Mouse (Mus musculus) intestine, embryonic 16.5 days (tissue): ENCODE data around the gene Fto. TPM values are rescaled to one million over a fixed set of nuclear protein-coding genes. Genes with fewer than 3 reads are reported as not detected.

ENCODE experiments used
- ATAC-seq: fragments of 200-750 bp; cut with Nextera tagmentation; 2 replicates; pipeline ENCODE4 v1.8.0; 2017; ENCODE audit warnings: moderate TSS enrichment, moderate library complexity
- H3K27ac ChIP-seq: fragments of 300-500 bp; sonication (generic); 2 replicates; pipeline ENCODE4 v1.5.1; 2014; ENCODE audit warnings: mild to moderate bottlenecking, low read length
- H3K27me3 ChIP-seq: fragments of 300-500 bp; sonication (generic); replicated peaks from 2 replicates; pipeline ENCODE4 v1.6.1; 2014; ENCODE audit warnings: low read length, control low read depth, mixed read lengths; ENCODE audit not compliant: control insufficient read depth, insufficient read depth
- H3K36me3 ChIP-seq: fragments of 300-500 bp; sonication (generic); 2 replicates; pipeline ENCODE4 v1.6.1; 2014; ENCODE audit warnings: low read length, control low read depth; ENCODE audit not compliant: control insufficient read depth, insufficient read depth
- H3K4me1 ChIP-seq: fragments of 300-500 bp; sonication (generic); 2 replicates; pipeline ENCODE4 v1.6.1; 2014; ENCODE audit warnings: low read length, control low read depth, mixed read lengths; ENCODE audit not compliant: control insufficient read depth, insufficient read depth
- H3K4me2 ChIP-seq: fragments of 300-500 bp; sonication (generic); 2 replicates; pipeline ENCODE4 v1.6.1; 2014; ENCODE audit warnings: low read depth, low read length, control low read depth
- H3K4me3 ChIP-seq: fragments of 300-500 bp; sonication (generic); 2 replicates; pipeline ENCODE4 v1.5.1; 2014; ENCODE audit warnings: mild to moderate bottlenecking, low read length
- H3K9ac ChIP-seq: fragments of 300-500 bp; sonication (generic); 2 replicates; pipeline ENCODE4 v1.6.1; 2014; ENCODE audit warnings: low read depth, low read length
- H3K9me3 ChIP-seq: fragments of 300-500 bp; sonication (generic); 2 replicates; pipeline ENCODE4 v1.6.1; 2016; ENCODE audit warnings: low read length, control low read depth; ENCODE audit not compliant: control insufficient read depth
- WGBS: fragments of 180-500 bp; shearing (Covaris S2); extraction: QIAGEN DNeasy Blood & Tissue Kit; methylation state at CpG from one replicate; pipeline ENCODE4 v1.1.7; 2014; 5-methylcytosine and 5-hydroxymethylcytosine counted together
- polyA plus RNA-seq: library from polyadenylated mRNA; unstranded; fragments of >200 nt; fragmentation: Nextera tagmentation; extraction: Ambion mirVana; gene quantifications from 2 replicates; pipeline ENCODE4 v1.2.1, GENCODE M21; 2015

The Fto gene
- polyA plus RNA-seq, 1 experiment from 2014 or later = 58.1 TPM

DNA sequence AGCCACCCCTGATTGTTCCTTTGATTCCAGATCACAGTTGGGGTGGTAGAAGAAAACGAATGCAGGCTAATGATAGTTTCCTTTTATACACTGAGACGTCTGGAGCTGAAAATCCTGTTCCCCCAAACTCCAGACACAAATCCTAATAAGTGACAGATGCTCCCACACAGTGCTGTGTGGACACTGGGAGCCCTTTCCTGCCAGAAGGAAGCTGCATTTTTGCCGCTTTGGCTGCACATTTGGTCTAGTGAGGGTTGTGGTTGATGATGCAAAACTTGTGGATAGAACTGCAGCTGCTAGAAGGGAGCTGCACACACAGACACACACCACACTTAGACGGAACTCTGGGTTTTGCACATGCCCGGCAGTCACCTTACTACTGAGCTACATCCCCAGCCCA is 197.4 kb downstream of the Fto start:
- H3K36me3 ChIP-seq = no peaks in the 10 kb centered on the region
- 60% methylated on average over 5 of the region's 5 CpGs for WGBS
- H3K27me3 ChIP-seq = no peaks in the 10 kb centered on the region
- no peak for ATAC-seq
- no peak overlapping the region for H3K4me3 ChIP-seq
- H3K4me1 ChIP-seq = peaks cover 9% of the 10 kb centered on the region
- H3K9ac ChIP-seq = no peak overlapping the region
- H3K9me3 ChIP-seq = no peaks in the 10 kb centered on the region
- H3K4me2 ChIP-seq = no peak overlapping the region
- H3K27ac ChIP-seq = no peak overlapping the region

DNA sequence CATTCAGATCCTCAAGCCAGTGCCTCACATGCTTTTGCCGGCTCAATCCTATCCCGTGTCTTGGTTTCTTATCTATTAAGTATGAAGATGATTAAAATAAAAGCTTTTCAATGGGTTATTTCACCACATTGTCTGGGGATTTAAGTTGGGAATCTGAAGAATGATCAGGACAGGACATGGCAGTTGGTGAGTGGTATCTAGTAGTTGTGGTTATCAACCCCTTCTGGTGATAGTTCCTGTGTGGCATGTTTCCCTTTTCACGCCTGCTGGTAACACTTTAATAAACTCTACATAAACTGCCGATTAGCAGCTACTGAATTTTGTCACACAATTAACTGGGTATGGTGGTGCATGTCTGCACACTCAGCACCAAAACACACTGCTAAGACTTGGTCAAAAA is 198.6 kb downstream of the Fto start:
- Histone ChIP-seq H3K4me3 (no peak overlapping the region), H3K27ac (no peak overlapping the region), H3K9me3 (no peaks in the 10 kb centered on the region), H3K4me1 (peaks cover 5% of the 10 kb centered on the region; the same call in 1 of the 2 replicates), H3K27me3 (no peaks in the 10 kb centered on the region), H3K9ac (no peak overlapping the region), H3K4me2 (no peak overlapping the region), H3K36me3 (no peaks in the 10 kb centered on the region)
- ATAC-seq = no peak
- WGBS = 87% methylated on average over 4 of the region's 4 CpGs

GRCm38 (mm10) chr8:91514752-91515478 is 201.6 kb downstream of the Fto start:
- Histone ChIP-seq H3K9ac (no peak overlapping the region), H3K27ac (no peak overlapping the region), H3K4me2 (no peak overlapping the region), H3K36me3 (no peaks in the 10 kb centered on the region), H3K27me3 (no peaks in the 10 kb centered on the region), H3K9me3 (no peaks in the 10 kb centered on the region), H3K4me3 (no peak overlapping the region), H3K4me1 (no peaks in the 10 kb centered on the region)
- 71% methylated on average over 16 of the region's 16 CpGs for WGBS
- no peak for ATAC-seq

- Histone ChIP-seq H3K9ac (no peak overlapping the region), H3K9me3 (no peaks in the 10 kb centered on the region), H3K36me3 (no peaks in the 10 kb centered on the region), H3K27ac (no peak overlapping the region), H3K4me3 (no peak overlapping the region), H3K4me1 (no peaks in the 10 kb centered on the region), H3K4me2 (no peak overlapping the region), H3K27me3 (no peaks in the 10 kb centered on the region)
- ATAC-seq = no peak
- WGBS = 42% methylated on average over 7 of the region's 7 CpGs
Observed at GRCm38 (mm10) chr8:91516422-91516821, 203.1 kb downstream of the Fto start.

DNA sequence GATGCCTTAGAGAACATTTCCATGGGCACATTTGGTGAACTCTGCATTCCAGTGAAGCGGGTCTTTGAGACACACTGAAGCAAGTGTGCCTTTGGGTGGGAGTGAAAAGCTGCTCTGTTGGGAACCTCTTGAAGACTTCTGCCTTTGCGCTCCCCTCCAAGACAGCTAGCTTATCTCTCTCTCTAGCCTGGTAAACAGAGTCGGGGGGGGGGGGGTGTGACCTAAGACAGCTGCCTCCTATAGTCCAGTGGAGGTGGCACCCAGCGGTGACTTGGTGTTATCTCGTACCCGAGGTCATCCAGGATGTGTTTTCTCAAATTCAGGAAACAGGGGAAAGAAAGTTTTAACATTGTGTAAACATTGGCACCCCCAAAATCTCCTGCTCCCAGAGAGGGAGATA is 204.8 kb downstream of the Fto start:
- Histone ChIP-seq H3K4me3 (no peak overlapping the region), H3K27ac (no peak overlapping the region), H3K9me3 (no peaks in the 10 kb centered on the region), H3K27me3 (no peaks in the 10 kb centered on the region), H3K4me1 (no peaks in the 10 kb centered on the region), H3K9ac (no peak overlapping the region), H3K4me2 (no peak overlapping the region), H3K36me3 (no peaks in the 10 kb centered on the region)
- no peak for ATAC-seq
- 33% methylated on average over 6 of the region's 6 CpGs for WGBS

DNA sequence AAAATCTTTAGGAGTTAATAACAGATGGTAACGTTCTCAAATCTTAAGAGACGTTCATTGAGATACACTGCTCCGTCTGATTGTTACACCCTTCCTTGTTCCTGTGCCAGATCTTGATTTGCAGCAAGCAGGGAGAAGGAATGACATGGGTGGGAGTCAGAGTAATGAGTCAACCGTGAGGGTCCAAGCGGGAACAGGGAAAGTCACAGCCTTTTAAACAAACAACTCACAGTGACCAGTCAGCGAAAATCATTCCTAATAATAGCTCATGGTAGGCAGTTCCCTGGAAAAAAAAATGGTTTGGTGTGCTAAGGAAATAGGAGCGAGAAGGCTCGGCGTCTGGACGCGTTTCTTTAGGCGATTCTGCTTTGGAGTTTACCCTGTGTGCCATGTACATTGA is 208.9 kb downstream of the Fto start:
- no peak overlapping the region for H3K4me3 ChIP-seq
- no peak overlapping the region for H3K9ac ChIP-seq
- H3K36me3 ChIP-seq = no peaks in the 10 kb centered on the region
- WGBS = 61% methylated on average over 12 of the region's 12 CpGs
- no peaks in the 10 kb centered on the region for H3K9me3 ChIP-seq
- no peak overlapping the region for H3K27ac ChIP-seq
- 0 out of 2 replicates have a peak, but pooled peaks cover 4% of the 10 kb centered on the region for H3K4me1 ChIP-seq
- no peaks in the 10 kb centered on the region for H3K27me3 ChIP-seq
- no peak overlapping the region for H3K4me2 ChIP-seq
- ATAC-seq = no peak

- Histone ChIP-seq H3K27me3 (no peaks in the 10 kb centered on the region), H3K9me3 (no peaks in the 10 kb centered on the region), H3K4me3 (no peak overlapping the region), H3K9ac (no peak overlapping the region), H3K27ac (no peak overlapping the region), H3K36me3 (no peaks in the 10 kb centered on the region), H3K4me2 (no peak overlapping the region), H3K4me1 (peaks cover 8% of the 10 kb centered on the region; the same call in 1 of the 2 replicates)
- ATAC-seq = no peak
- WGBS = 47% methylated on average over 16 of the region's 16 CpGs
Observed at GRCm38 (mm10) chr8:91524056-91524864, 210.9 kb downstream of the Fto start.

DNA sequence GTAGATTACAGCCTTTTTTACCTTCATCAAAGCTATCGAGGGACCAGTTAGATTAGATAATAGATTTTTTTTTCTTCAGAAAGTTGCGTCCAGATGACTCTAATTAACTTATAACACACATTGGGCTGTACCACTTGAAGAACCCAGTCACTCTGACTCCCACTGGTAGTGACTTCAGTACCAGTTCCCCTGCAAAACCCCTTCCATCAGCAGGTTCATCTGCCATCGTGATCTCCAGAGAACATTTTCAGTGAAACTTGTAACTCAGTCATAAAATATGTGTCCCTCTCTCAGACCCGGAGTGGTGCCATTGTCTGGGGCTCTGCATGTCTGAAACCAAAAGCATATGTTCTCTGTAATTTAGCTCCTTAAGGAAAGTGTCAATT is 211.5 kb downstream of the Fto start:
- H3K27ac ChIP-seq = no peak overlapping the region
- WGBS = 32% methylated on average over 4 of the region's 4 CpGs

GRCm38 (mm10) chr8:91525342-91525817 is 212.1 kb downstream of the Fto start:
- peaks cover 8% of the 10 kb centered on the region; the same call in 1 of the 2 replicates for H3K4me1 ChIP-seq
- no peaks in the 10 kb centered on the region for H3K27me3 ChIP-seq
- H3K4me3 ChIP-seq = no peak overlapping the region
- no peaks in the 10 kb centered on the region for H3K9me3 ChIP-seq
- no peak overlapping the region for H3K9ac ChIP-seq
- no peaks in the 10 kb centered on the region for H3K36me3 ChIP-seq
- no peak for ATAC-seq
- WGBS = 34% methylated on average over 10 of the region's 10 CpGs
- H3K27ac ChIP-seq = no peak overlapping the region
- no peak overlapping the region for H3K4me2 ChIP-seq

More for the DNA sequence above, 211.5 kb downstream of the Fto start:
- no peaks in the 10 kb centered on the region for H3K9me3 ChIP-seq
- no peak overlapping the region for H3K9ac ChIP-seq
- H3K4me1 ChIP-seq = peaks cover 8% of the 10 kb centered on the region; the same call in 1 of the 2 replicates
- H3K36me3 ChIP-seq = no peaks in the 10 kb centered on the region
- H3K4me3 ChIP-seq = no peak overlapping the region
- H3K4me2 ChIP-seq = no peak overlapping the region
- ATAC-seq = no peak
- H3K27me3 ChIP-seq = no peaks in the 10 kb centered on the region
